Mouse (Mus musculus): ENCODE measurements around the gene Ccdc85c. TPM values are rescaled to one million over a fixed set of nuclear protein-coding genes. Genes with fewer than 3 reads are reported as not detected.

The Ccdc85c gene
- polyA plus RNA-seq, 2 experiments: 6.1 to 9.9 TPM

- H3K4me2 ChIP-seq (replicated peaks; ENCODE audit: low read depth, low read length, severe bottlenecking): no peak overlapping the region
- no peak overlapping the region for H3K9ac ChIP-seq (ENCODE audit: low read depth, low read length, severe bottlenecking)
- WGBS: 88% methylated on average over 16 of the region's 16 CpGs
- H3K27me3 ChIP-seq (ENCODE audit: control insufficient read depth, insufficient read depth, low read length): no peaks in the 10 kb centered on the region
- H3K4me3 ChIP-seq (replicated peaks; ENCODE audit: low read length): no peak overlapping the region
- H3K27ac ChIP-seq (replicated peaks; ENCODE audit: low read depth, low read length): no peak overlapping the region
- peaks cover 33% of the 10 kb centered on the region for H3K4me1 ChIP-seq (ENCODE audit: control insufficient read depth, insufficient read depth, low read length)
- no peak for DNase-seq (ENCODE audit: low spot score)
- H3K36me3 ChIP-seq (ENCODE audit: control insufficient read depth, insufficient read depth, low read length): no peaks in the 10 kb centered on the region
- ATAC-seq (ENCODE audit: low FRiP score, low read depth): no peak
- TF ChIP-seq POLR2A (IDR thresholded peaks at IDR 0.05; ENCODE audit: borderline replicate concordance, extremely low read depth, insufficient read depth, insufficient read length): no peak
- no peaks in the 10 kb centered on the region for H3K9me3 ChIP-seq (ENCODE audit: control insufficient read depth, low read length)
Observed at GRCm38 (mm10) chr12:108271351-108272142, 3.7 kb downstream of the Ccdc85c start.

DNA sequence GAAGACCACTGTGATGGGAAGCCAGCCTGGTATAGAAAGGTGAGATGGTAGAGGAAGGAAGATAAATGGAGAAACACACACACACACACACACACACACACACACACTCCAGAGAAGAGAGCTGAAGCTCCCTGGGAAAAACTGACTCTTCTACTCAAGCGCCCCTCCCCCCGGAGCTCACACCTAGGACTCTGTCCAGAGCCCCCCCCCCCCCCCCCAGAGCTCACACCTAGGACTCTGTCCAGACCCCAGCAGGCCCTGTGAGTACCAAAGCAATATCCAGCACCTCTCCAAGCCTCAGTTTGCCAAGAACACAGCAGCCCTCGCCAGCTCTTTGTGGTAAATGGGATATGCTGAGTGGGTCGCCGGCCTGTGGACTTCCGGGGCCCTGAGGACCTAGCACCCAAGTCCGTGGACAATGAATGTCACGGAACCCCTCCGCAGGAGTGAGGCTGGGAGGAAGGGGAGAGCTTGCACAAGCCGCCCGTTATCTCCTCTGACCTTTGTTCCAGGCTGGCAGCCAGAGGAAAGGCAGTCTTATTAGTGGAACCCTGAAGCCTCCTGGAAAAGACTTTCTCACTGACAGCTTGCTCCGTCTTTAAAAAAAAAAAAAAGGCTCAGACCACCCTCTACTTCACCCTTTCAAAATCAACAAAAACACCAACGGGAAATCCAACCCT, 4.8 kb downstream of the Ccdc85c start:
- Histone ChIP-seq H3K27ac (replicated peaks; ENCODE audit: low read depth, low read length) (no peak overlapping the region), H3K36me3 (ENCODE audit: control insufficient read depth, insufficient read depth, low read length) (no peaks in the 10 kb centered on the region)
- WGBS: 78% methylated on average over 12 of the region's 13 CpGs

GRCm38 (mm10) chr12:108269699-108270098, 5.5 kb downstream of the Ccdc85c start:
- H3K4me1 ChIP-seq (ENCODE audit: control insufficient read depth, insufficient read depth, low read length): peaks cover 48% of the 10 kb centered on the region
- no peaks in the 10 kb centered on the region for H3K9me3 ChIP-seq (ENCODE audit: control insufficient read depth, low read length)
- H3K36me3 ChIP-seq (ENCODE audit: control insufficient read depth, insufficient read depth, low read length): no peaks in the 10 kb centered on the region
- no peak overlapping the region for H3K4me3 ChIP-seq (replicated peaks; ENCODE audit: low read length)
- no peak overlapping the region for H3K9ac ChIP-seq (ENCODE audit: low read depth, low read length, severe bottlenecking)
- H3K27me3 ChIP-seq (ENCODE audit: control insufficient read depth, insufficient read depth, low read length): no peaks in the 10 kb centered on the region
- no peak for TF ChIP-seq POLR2A (IDR thresholded peaks at IDR 0.05; ENCODE audit: borderline replicate concordance, extremely low read depth, insufficient read depth, insufficient read length)
- ATAC-seq (ENCODE audit: low FRiP score, low read depth) (no peak), DNase-seq (ENCODE audit: low spot score) (no peak)
- H3K27ac ChIP-seq (replicated peaks; ENCODE audit: low read depth, low read length): no peak overlapping the region
- 66% methylated on average over 5 of the region's 5 CpGs for WGBS
- H3K4me2 ChIP-seq (replicated peaks; ENCODE audit: low read depth, low read length, severe bottlenecking): no peak overlapping the region

More for the DNA sequence above, 4.8 kb downstream of the Ccdc85c start:
- DNase-seq (ENCODE audit: low spot score) (no peak), ATAC-seq (ENCODE audit: low FRiP score, low read depth) (no peak)
- TF ChIP-seq POLR2A (IDR thresholded peaks at IDR 0.05; ENCODE audit: borderline replicate concordance, extremely low read depth, insufficient read depth, insufficient read length): no peak
- Histone ChIP-seq H3K27me3 (ENCODE audit: control insufficient read depth, insufficient read depth, low read length) (no peaks in the 10 kb centered on the region), H3K9ac (ENCODE audit: low read depth, low read length, severe bottlenecking) (no peak overlapping the region), H3K4me3 (replicated peaks; ENCODE audit: low read length) (no peak overlapping the region), H3K9me3 (ENCODE audit: control insufficient read depth, low read length) (no peaks in the 10 kb centered on the region), H3K4me2 (replicated peaks; ENCODE audit: low read depth, low read length, severe bottlenecking) (no peak overlapping the region), H3K4me1 (ENCODE audit: control insufficient read depth, insufficient read depth, low read length) (peaks cover 45% of the 10 kb centered on the region)

DNA sequence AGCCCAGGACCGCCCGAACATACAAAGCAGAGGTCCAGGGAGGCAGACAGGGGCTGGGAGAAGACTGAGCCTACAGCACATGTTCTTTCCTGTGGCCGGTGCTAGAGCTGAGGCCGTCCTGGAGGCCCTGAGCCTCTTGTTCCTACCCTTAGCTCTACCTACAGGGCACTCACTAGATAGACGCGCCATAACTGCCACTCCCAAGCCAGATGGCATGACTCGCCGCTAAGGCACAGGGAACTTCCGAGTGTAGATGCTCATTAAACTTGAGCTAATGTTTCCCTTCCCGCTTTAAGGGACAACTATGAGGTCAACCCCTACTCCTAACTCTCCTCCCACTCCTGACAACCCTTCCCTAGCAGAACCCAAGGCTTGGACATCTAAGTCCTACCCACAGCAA, 6.3 kb downstream of the Ccdc85c start:
- H3K4me2 ChIP-seq (replicated peaks; ENCODE audit: low read depth, low read length, severe bottlenecking): no peak overlapping the region
- no peak overlapping the region for H3K9ac ChIP-seq (ENCODE audit: low read depth, low read length, severe bottlenecking)
- H3K9me3 ChIP-seq (ENCODE audit: control insufficient read depth, low read length): no peaks in the 10 kb centered on the region
- ATAC-seq (ENCODE audit: low FRiP score, low read depth) (no peak), DNase-seq (ENCODE audit: low spot score) (no peak)
- no peaks in the 10 kb centered on the region for H3K27me3 ChIP-seq (ENCODE audit: control insufficient read depth, insufficient read depth, low read length)
- no peaks in the 10 kb centered on the region for H3K36me3 ChIP-seq (ENCODE audit: control insufficient read depth, insufficient read depth, low read length)
- TF ChIP-seq POLR2A (IDR thresholded peaks at IDR 0.05; ENCODE audit: borderline replicate concordance, extremely low read depth, insufficient read depth, insufficient read length): no peak
- no peak overlapping the region for H3K27ac ChIP-seq (replicated peaks; ENCODE audit: low read depth, low read length)
- 78% methylated on average over 10 of the region's 10 CpGs for WGBS
- peaks cover 41% of the 10 kb centered on the region for H3K4me1 ChIP-seq (ENCODE audit: control insufficient read depth, insufficient read depth, low read length)
- H3K4me3 ChIP-seq (replicated peaks; ENCODE audit: low read length): no peak overlapping the region

DNA sequence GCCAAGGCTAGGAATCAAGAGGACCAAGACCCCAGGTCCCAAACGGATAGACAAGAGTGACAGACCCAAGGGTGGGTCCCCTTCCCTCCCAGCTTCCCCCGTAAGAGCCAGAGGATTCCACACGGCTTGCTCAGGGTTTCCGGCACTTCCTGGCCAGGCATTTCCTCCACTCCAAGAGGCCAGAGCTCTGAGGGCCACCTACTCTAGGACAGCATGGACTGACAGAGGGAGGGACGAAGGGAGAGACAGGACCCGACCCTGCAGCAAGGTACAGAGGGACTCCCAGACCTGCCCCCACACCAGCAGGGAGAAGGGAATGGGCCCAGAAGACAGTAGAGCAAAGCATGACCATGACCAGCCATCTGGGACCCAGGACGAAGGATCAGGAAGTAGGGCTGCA, 7.6 kb downstream of the Ccdc85c start:
- WGBS: 76% methylated on average over 7 of the region's 7 CpGs
- Histone ChIP-seq H3K9me3 (ENCODE audit: control insufficient read depth, low read length) (no peaks in the 10 kb centered on the region), H3K4me1 (ENCODE audit: control insufficient read depth, insufficient read depth, low read length) (peaks cover 27% of the 10 kb centered on the region), H3K36me3 (ENCODE audit: control insufficient read depth, insufficient read depth, low read length) (no peaks in the 10 kb centered on the region), H3K4me2 (replicated peaks; ENCODE audit: low read depth, low read length, severe bottlenecking) (no peak overlapping the region), H3K9ac (ENCODE audit: low read depth, low read length, severe bottlenecking) (no peak overlapping the region), H3K27ac (replicated peaks; ENCODE audit: low read depth, low read length) (no peak overlapping the region), H3K27me3 (ENCODE audit: control insufficient read depth, insufficient read depth, low read length) (no peaks in the 10 kb centered on the region), H3K4me3 (replicated peaks; ENCODE audit: low read length) (no peak overlapping the region)
- DNase-seq (ENCODE audit: low spot score) (no peak), ATAC-seq (ENCODE audit: low FRiP score, low read depth) (no peak)
- no peak for TF ChIP-seq POLR2A (IDR thresholded peaks at IDR 0.05; ENCODE audit: borderline replicate concordance, extremely low read depth, insufficient read depth, insufficient read length)

Data from limb, embryonic 14.5 days (tissue).